ENCODE assay signal across 28 mouse cellular contexts in genomic region chr13:89918814-89919481, GRCm38 (mm10).
"Had no signal": no experiment of that assay in that cellular context is flagged by ENCODE, and none has a peak within 500 bp of the region (broad histone marks: within the 10 kb centered on the region; RNA-seq: fewer than 3 reads in every experiment).

No protein-coding gene starts in this region.

- H3K36me3 ChIP-seq: embryonic facial prominence, embryonic 10.5 days; embryonic facial prominence, embryonic 12.5 days; embryonic facial prominence, embryonic 13.5 days; embryonic facial prominence, embryonic 15.5 days; forebrain, embryonic 10.5 days; forebrain, embryonic 12.5 days; forebrain, embryonic 15.5 days had no signal

- ATAC-seq: forebrain, embryonic 13.5 days; forebrain, embryonic 14.5 days; forebrain, embryonic 15.5 days; forebrain, embryonic 16.5 days; forebrain, postnatal 0 days had no signal

- H3K4me2 ChIP-seq: embryonic facial prominence, embryonic 12.5 days; embryonic facial prominence, embryonic 13.5 days; embryonic facial prominence, embryonic 15.5 days; forebrain, embryonic 12.5 days; forebrain, embryonic 13.5 days; forebrain, embryonic 15.5 days had no signal

- DNase-seq: cerebellum, adult 18-20 months; cerebellum, adult 2 months; cerebellum, adult 8-10 months; cerebellum, adult 9-10 months; cerebellum, adult 9-11 months; cerebellum, postnatal 10 days; cerebellum, postnatal 14 days; cerebellum, postnatal 25 days; cerebellum, postnatal 36 days; embryo, embryonic 11 days; forebrain, postnatal 0 days; gastrocnemius, adult 2 months; gastrocnemius, postnatal 10 days; gastrocnemius, postnatal 14 days; gastrocnemius, postnatal 25 days; gastrocnemius, postnatal 36 days; heart, adult 11 months had no signal

- H3K27me3 ChIP-seq: embryonic facial prominence, embryonic 12.5 days; embryonic facial prominence, embryonic 13.5 days; embryonic facial prominence, embryonic 15.5 days; forebrain, embryonic 12.5 days; forebrain, embryonic 13.5 days; forebrain, embryonic 15.5 days had no signal

- H3K27ac ChIP-seq: embryonic facial prominence, embryonic 10.5 days; embryonic facial prominence, embryonic 12.5 days; embryonic facial prominence, embryonic 13.5 days; embryonic facial prominence, embryonic 15.5 days; forebrain, embryonic 10.5 days; forebrain, embryonic 12.5 days; forebrain, embryonic 13.5 days; forebrain, embryonic 15.5 days; gastrocnemius, adult 2 months had no signal

- H3K9ac ChIP-seq: embryonic facial prominence, embryonic 12.5 days; embryonic facial prominence, embryonic 13.5 days; embryonic facial prominence, embryonic 15.5 days; forebrain, embryonic 12.5 days; forebrain, embryonic 13.5 days; forebrain, embryonic 15.5 days; forebrain, postnatal 0 days had no signal

- H3K9me3 ChIP-seq: embryonic facial prominence, embryonic 10.5 days; embryonic facial prominence, embryonic 12.5 days; embryonic facial prominence, embryonic 13.5 days; embryonic facial prominence, embryonic 15.5 days; forebrain, embryonic 10.5 days; forebrain, embryonic 12.5 days; forebrain, embryonic 13.5 days; forebrain, embryonic 15.5 days had no signal

- H3K4me3 ChIP-seq: embryonic facial prominence, embryonic 10.5 days; embryonic facial prominence, embryonic 12.5 days; embryonic facial prominence, embryonic 13.5 days; embryonic facial prominence, embryonic 15.5 days; erythroblast, embryonic 14.5 days; forebrain, embryonic 10.5 days; forebrain, embryonic 12.5 days; forebrain, embryonic 13.5 days; forebrain, embryonic 15.5 days; gastrocnemius, adult 2 months had no signal

- H3K4me1 ChIP-seq: embryonic facial prominence, embryonic 12.5 days; embryonic facial prominence, embryonic 13.5 days; embryonic facial prominence, embryonic 15.5 days; forebrain, embryonic 12.5 days; forebrain, embryonic 13.5 days; forebrain, embryonic 15.5 days had no signal
